Mouse (Mus musculus): Measurements from ENCODE around the gene Rab3a. TPM values are rescaled to one million over a fixed set of nuclear protein-coding genes. Genes with fewer than 3 reads are reported as not detected.
A peak's percentile ranks its signal among the peaks of the same experiment; 100 is the strongest.

Gene Rab3a
- polyA plus RNA-seq, 1 experiment from 2014 or later = 18.9 TPM

- Histone ChIP-seq H3K4me3 (ENCODE audit: low read depth, low read length) (no peak overlapping the region), H3K36me3 (ENCODE audit: control insufficient read depth, insufficient read depth, low read length) (no peaks in the 10 kb centered on the region), H3K27ac (replicated peaks) (no peak overlapping the region), H3K9ac (ENCODE audit: low read length) (no peak overlapping the region), H3K9me3 (ENCODE audit: control insufficient read depth, low read length) (no peaks in the 10 kb centered on the region), H3K4me2 (replicated peaks; ENCODE audit: low read depth) (no peak overlapping the region), H3K27me3 (ENCODE audit: control insufficient read depth, insufficient read depth, low read length) (no peaks in the 10 kb centered on the region), H3K4me1 (replicated peaks; ENCODE audit: control insufficient read depth, insufficient read depth) (no peaks in the 10 kb centered on the region)
- TF ChIP-seq CTCF (IDR thresholded peaks at IDR 0.05; ENCODE audit: low read depth) (no peak), EP300 (optimal IDR thresholded peaks at IDR 0.05) (no peak)
- 46% methylated on average over 2 of the region's 2 CpGs for WGBS
- no peak for ATAC-seq (ENCODE audit: low FRiP score, low TSS enrichment)
- DNase-seq (ENCODE audit: low spot score) = peak; percentile 12
These were observed 39.4 kb upstream of the Rab3a start for GRCm38 (mm10) chr8:70715086-70715485.

- Histone ChIP-seq H3K4me2 (replicated peaks; ENCODE audit: low read depth) (no peak overlapping the region), H3K27me3 (ENCODE audit: control insufficient read depth, insufficient read depth, low read length) (no peaks in the 10 kb centered on the region), H3K4me3 (ENCODE audit: low read depth, low read length) (no peak overlapping the region), H3K36me3 (ENCODE audit: control insufficient read depth, insufficient read depth, low read length) (no peaks in the 10 kb centered on the region), H3K4me1 (replicated peaks; ENCODE audit: control insufficient read depth, insufficient read depth) (no peaks in the 10 kb centered on the region), H3K9ac (ENCODE audit: low read length) (no peak overlapping the region), H3K9me3 (ENCODE audit: control insufficient read depth, low read length) (no peaks in the 10 kb centered on the region), H3K27ac (replicated peaks) (no peak overlapping the region)
- no peak for TF ChIP-seq CTCF (IDR thresholded peaks at IDR 0.05; ENCODE audit: low read depth)
- TF ChIP-seq EP300 (optimal IDR thresholded peaks at IDR 0.05) = no peak
- DNase-seq (ENCODE audit: low spot score) = peak; percentile 12
- WGBS = 83% methylated on average over 40 of the region's 40 CpGs
- ATAC-seq (ENCODE audit: low FRiP score, low TSS enrichment) = no peak
These were observed 37.7 kb upstream of the Rab3a start for GRCm38 (mm10) chr8:70716521-70717400.

GRCm38 (mm10) chr8:70718297-70718696 lies 36.2 kb upstream of the Rab3a start, which contains the start of gene Gm3336:
Gene Gm3336, plus strand, starts transcription at chr8:70718543.
- TF ChIP-seq CTCF (IDR thresholded peaks at IDR 0.05; ENCODE audit: low read depth) = peak; percentile 91
- no peak for TF ChIP-seq EP300 (optimal IDR thresholded peaks at IDR 0.05)
- Histone ChIP-seq H3K4me1 (replicated peaks; ENCODE audit: control insufficient read depth, insufficient read depth) (no peaks in the 10 kb centered on the region), H3K27ac (replicated peaks) (peak within 1 kb of the TSS; percentile 53), H3K4me3 (ENCODE audit: low read depth, low read length) (no peak within 1 kb of the TSS), H3K36me3 (ENCODE audit: control insufficient read depth, insufficient read depth, low read length) (no peaks in the 10 kb centered on the region), H3K27me3 (ENCODE audit: control insufficient read depth, insufficient read depth, low read length) (no peaks in the 10 kb centered on the region), H3K9me3 (ENCODE audit: control insufficient read depth, low read length) (no peaks in the 10 kb centered on the region), H3K4me2 (replicated peaks; ENCODE audit: low read depth) (no peak within 1 kb of the TSS), H3K9ac (ENCODE audit: low read length) (no peak within 1 kb of the TSS)
- 4% methylated on average over 19 of the region's 19 CpGs for WGBS
- DNase-seq (ENCODE audit: low spot score) (peak; percentile 83), ATAC-seq (ENCODE audit: low FRiP score, low TSS enrichment) (peak; percentile 55)

- DNase-seq (ENCODE audit: low spot score) (peak; percentile 78), ATAC-seq (ENCODE audit: low FRiP score, low TSS enrichment) (peak; percentile 79)
- Histone ChIP-seq H3K4me2 (replicated peaks; ENCODE audit: low read depth) (no peak overlapping the region), H3K9me3 (ENCODE audit: control insufficient read depth, low read length) (no peaks in the 10 kb centered on the region), H3K36me3 (ENCODE audit: control insufficient read depth, insufficient read depth, low read length) (no peaks in the 10 kb centered on the region), H3K27ac (replicated peaks) (peak overlapping the region; percentile 69), H3K4me3 (ENCODE audit: low read depth, low read length) (no peak overlapping the region), H3K27me3 (ENCODE audit: control insufficient read depth, insufficient read depth, low read length) (no peaks in the 10 kb centered on the region), H3K4me1 (replicated peaks; ENCODE audit: control insufficient read depth, insufficient read depth) (no peaks in the 10 kb centered on the region), H3K9ac (ENCODE audit: low read length) (no peak overlapping the region; the same call in 1 of the 2 replicates)
- TF ChIP-seq CTCF (IDR thresholded peaks at IDR 0.05; ENCODE audit: low read depth) = no peak
- no peak for TF ChIP-seq EP300 (optimal IDR thresholded peaks at IDR 0.05)
- 44% methylated on average over 9 of the region's 9 CpGs for WGBS
These were observed 34.6 kb upstream of the Rab3a start for GRCm38 (mm10) chr8:70719796-70720270.

- Histone ChIP-seq H3K9ac (ENCODE audit: low read length) (no peak overlapping the region), H3K4me2 (replicated peaks; ENCODE audit: low read depth) (no peak overlapping the region), H3K9me3 (ENCODE audit: control insufficient read depth, low read length) (no peaks in the 10 kb centered on the region), H3K27ac (replicated peaks) (no peak overlapping the region; the same call in 1 of the 2 replicates), H3K36me3 (ENCODE audit: control insufficient read depth, insufficient read depth, low read length) (no peaks in the 10 kb centered on the region), H3K4me3 (ENCODE audit: low read depth, low read length) (no peak overlapping the region), H3K27me3 (ENCODE audit: control insufficient read depth, insufficient read depth, low read length) (no peaks in the 10 kb centered on the region), H3K4me1 (replicated peaks; ENCODE audit: control insufficient read depth, insufficient read depth) (no peaks in the 10 kb centered on the region)
- WGBS = 5% methylated on average over 3 of the region's 3 CpGs
- ATAC-seq (ENCODE audit: low FRiP score, low TSS enrichment) (peak; percentile 30), DNase-seq (ENCODE audit: low spot score) (peak; percentile 83)
- peak; percentile 98 for TF ChIP-seq CTCF (IDR thresholded peaks at IDR 0.05; ENCODE audit: low read depth)
- no peak for TF ChIP-seq EP300 (optimal IDR thresholded peaks at IDR 0.05)
These were observed 33.7 kb upstream of the Rab3a start for GRCm38 (mm10) chr8:70720739-70721138.

GRCm38 (mm10) chr8:70721601-70722000 lies 32.9 kb upstream of the Rab3a start:
- TF ChIP-seq EP300 (optimal IDR thresholded peaks at IDR 0.05) = no peak
- TF ChIP-seq CTCF (IDR thresholded peaks at IDR 0.05; ENCODE audit: low read depth) = no peak
- no peak overlapping the region for H3K4me3 ChIP-seq (ENCODE audit: low read depth, low read length)
- ATAC-seq (ENCODE audit: low FRiP score, low TSS enrichment) (no peak), DNase-seq (ENCODE audit: low spot score) (no peak)
- H3K9me3 ChIP-seq (ENCODE audit: control insufficient read depth, low read length) = no peaks in the 10 kb centered on the region
- no peaks in the 10 kb centered on the region for H3K4me1 ChIP-seq (replicated peaks; ENCODE audit: control insufficient read depth, insufficient read depth)
- no peak overlapping the region for H3K27ac ChIP-seq (replicated peaks)
- no peak overlapping the region for H3K4me2 ChIP-seq (replicated peaks; ENCODE audit: low read depth)
- no peaks in the 10 kb centered on the region for H3K36me3 ChIP-seq (ENCODE audit: control insufficient read depth, insufficient read depth, low read length)
- 87% methylated on average over 8 of the region's 8 CpGs for WGBS
- no peaks in the 10 kb centered on the region for H3K27me3 ChIP-seq (ENCODE audit: control insufficient read depth, insufficient read depth, low read length)
- H3K9ac ChIP-seq (ENCODE audit: low read length) = no peak overlapping the region

All from stomach, postnatal 0 days (tissue).